Mouse (Mus musculus): Measurements from ENCODE around the gene Cd6. TPM values are rescaled to one million over a fixed set of nuclear protein-coding genes. Genes with fewer than 3 reads are reported as not detected.

Cd6 gene
- polyA plus RNA-seq, 1 experiment from 2014 or later = 0.19 TPM

DNA sequence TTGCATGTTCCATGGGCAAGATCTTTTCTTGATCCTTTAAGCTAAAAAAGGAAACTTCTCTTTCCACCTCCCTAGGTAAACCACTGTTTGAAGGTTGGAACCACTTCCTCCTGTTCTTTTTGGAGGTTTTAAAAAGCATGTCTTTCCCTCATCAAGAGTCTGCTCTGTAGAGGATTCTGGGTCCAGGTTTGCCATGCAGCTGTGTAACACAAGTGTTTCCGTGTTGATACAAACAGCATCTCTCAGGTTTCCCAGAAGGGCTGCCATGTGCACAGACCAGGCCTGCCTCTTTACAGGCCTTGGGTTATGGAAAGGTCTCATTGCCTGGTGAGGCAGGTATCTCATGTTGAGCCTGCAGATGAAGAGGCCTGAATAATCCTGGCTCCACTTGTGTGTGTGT, 78.3 kb downstream of the Cd6 start:
- H3K4me1 ChIP-seq = peaks cover 5% of the 10 kb centered on the region; the same call in 1 of the 2 replicates
- H3K27me3 ChIP-seq (replicated peaks) = no peaks in the 10 kb centered on the region
- 81% methylated on average over 1 of the region's 1 CpGs for WGBS
- H3K36me3 ChIP-seq (replicated peaks) = no peaks in the 10 kb centered on the region
- no peak overlapping the region for H3K9ac ChIP-seq
- no peak overlapping the region for H3K27ac ChIP-seq
- no peaks in the 10 kb centered on the region for H3K9me3 ChIP-seq
- ATAC-seq (replicated peaks) = no peak
- H3K4me2 ChIP-seq = no peak overlapping the region
- no peak overlapping the region for H3K4me3 ChIP-seq

DNA sequence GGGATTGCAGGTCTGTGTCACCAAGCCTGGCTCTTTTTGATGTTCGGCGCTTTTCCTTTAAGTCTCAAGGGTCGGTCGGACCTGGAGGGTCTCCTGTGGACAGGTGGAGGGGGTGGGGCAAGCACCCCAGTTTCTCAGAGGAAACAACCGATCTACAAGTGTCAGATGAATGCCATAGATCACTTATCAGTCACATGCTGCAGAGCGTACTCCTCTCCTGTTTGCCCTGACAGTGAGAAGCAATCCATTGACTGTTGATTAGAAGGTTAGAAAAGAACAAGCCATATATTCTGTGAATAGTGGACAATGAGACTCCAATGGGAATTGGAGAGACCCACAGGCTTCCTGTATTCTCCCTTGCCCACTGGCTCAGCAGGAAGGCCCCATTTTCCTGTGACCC, 79.7 kb downstream of the Cd6 start:
- 95% methylated on average over 6 of the region's 6 CpGs for WGBS
- H3K4me3 ChIP-seq = no peak overlapping the region
- H3K4me2 ChIP-seq = no peak overlapping the region
- H3K9me3 ChIP-seq = no peaks in the 10 kb centered on the region
- no peak for ATAC-seq (replicated peaks)
- no peaks in the 10 kb centered on the region for H3K36me3 ChIP-seq (replicated peaks)
- H3K9ac ChIP-seq = no peak overlapping the region
- no peaks in the 10 kb centered on the region for H3K27me3 ChIP-seq (replicated peaks)
- peaks cover 5% of the 10 kb centered on the region; the same call in 1 of the 2 replicates for H3K4me1 ChIP-seq
- no peak overlapping the region for H3K27ac ChIP-seq

DNA sequence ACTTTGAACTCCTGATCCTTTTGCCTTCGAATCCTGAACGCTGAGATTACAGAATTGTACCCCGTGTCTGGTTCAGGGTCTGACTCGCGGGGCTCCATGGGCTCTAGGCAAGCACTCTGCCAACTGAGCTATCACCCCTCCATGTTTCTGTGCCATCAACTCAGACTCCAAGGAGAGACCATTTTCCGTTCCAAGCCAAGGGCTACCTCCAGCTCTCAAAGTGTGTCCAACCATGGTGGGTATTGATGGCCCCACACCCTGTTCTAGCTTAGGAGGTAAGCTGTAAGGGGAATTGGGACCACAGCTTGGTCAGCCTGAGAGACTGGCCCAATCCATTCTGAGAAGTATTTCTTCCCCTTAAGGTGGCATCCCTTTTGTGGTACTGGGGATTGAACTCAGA, 80.6 kb downstream of the Cd6 start:
- no peaks in the 10 kb centered on the region for H3K9me3 ChIP-seq
- H3K36me3 ChIP-seq (replicated peaks) = no peaks in the 10 kb centered on the region
- no peak overlapping the region for H3K9ac ChIP-seq
- H3K27me3 ChIP-seq (replicated peaks) = no peaks in the 10 kb centered on the region
- peaks cover 5% of the 10 kb centered on the region; the same call in 1 of the 2 replicates for H3K4me1 ChIP-seq
- ATAC-seq (replicated peaks) = no peak
- H3K27ac ChIP-seq = no peak overlapping the region
- no peak overlapping the region for H3K4me2 ChIP-seq
- H3K4me3 ChIP-seq = no peak overlapping the region
- 87% methylated on average over 6 of the region's 6 CpGs for WGBS

- 50% methylated on average over 11 of the region's 11 CpGs for WGBS
- Histone ChIP-seq H3K27me3 (replicated peaks) (no peaks in the 10 kb centered on the region), H3K4me3 (no peak overlapping the region), H3K27ac (no peak overlapping the region), H3K9ac (no peak overlapping the region), H3K9me3 (no peaks in the 10 kb centered on the region), H3K4me2 (no peak overlapping the region), H3K36me3 (replicated peaks) (no peaks in the 10 kb centered on the region), H3K4me1 (peaks cover 5% of the 10 kb centered on the region; the same call in 1 of the 2 replicates)
- no peak for ATAC-seq (replicated peaks)
These were observed 81.3 kb downstream of the Cd6 start for GRCm38 (mm10) chr19:10748401-10749102.

- no peak for ATAC-seq (replicated peaks)
- no peaks in the 10 kb centered on the region for H3K36me3 ChIP-seq (replicated peaks)
- H3K9me3 ChIP-seq = no peaks in the 10 kb centered on the region
- H3K4me3 ChIP-seq = no peak overlapping the region
- 87% methylated on average over 6 of the region's 6 CpGs for WGBS
- H3K4me1 ChIP-seq = peaks cover 5% of the 10 kb centered on the region; the same call in 1 of the 2 replicates
- no peak overlapping the region for H3K27ac ChIP-seq
- H3K27me3 ChIP-seq (replicated peaks) = no peaks in the 10 kb centered on the region
- no peak overlapping the region for H3K9ac ChIP-seq
- H3K4me2 ChIP-seq = no peak overlapping the region
These were observed 82.1 kb downstream of the Cd6 start for GRCm38 (mm10) chr19:10747718-10748117.

- Histone ChIP-seq H3K4me2 (no peak overlapping the region), H3K27me3 (replicated peaks) (no peaks in the 10 kb centered on the region), H3K4me1 (peaks cover 5% of the 10 kb centered on the region; the same call in 1 of the 2 replicates), H3K27ac (no peak overlapping the region), H3K36me3 (replicated peaks) (no peaks in the 10 kb centered on the region), H3K9me3 (no peaks in the 10 kb centered on the region), H3K9ac (no peak overlapping the region), H3K4me3 (no peak overlapping the region)
- 87% methylated on average over 7 of the region's 7 CpGs for WGBS
- ATAC-seq (replicated peaks) = no peak
These were observed 82.7 kb downstream of the Cd6 start for GRCm38 (mm10) chr19:10747182-10747581.

GRCm38 (mm10) chr19:10742565-10742964, 87.3 kb downstream of the Cd6 start:
- no peaks in the 10 kb centered on the region for H3K9me3 ChIP-seq
- no peaks in the 10 kb centered on the region for H3K36me3 ChIP-seq (replicated peaks)
- no peak overlapping the region for H3K4me3 ChIP-seq
- no peaks in the 10 kb centered on the region for H3K4me1 ChIP-seq
- H3K9ac ChIP-seq = no peak overlapping the region
- ATAC-seq (replicated peaks) = no peak
- no peaks in the 10 kb centered on the region for H3K27me3 ChIP-seq (replicated peaks)
- H3K4me2 ChIP-seq = no peak overlapping the region
- 77% methylated on average over 3 of the region's 3 CpGs for WGBS
- no peak overlapping the region for H3K27ac ChIP-seq

DNA sequence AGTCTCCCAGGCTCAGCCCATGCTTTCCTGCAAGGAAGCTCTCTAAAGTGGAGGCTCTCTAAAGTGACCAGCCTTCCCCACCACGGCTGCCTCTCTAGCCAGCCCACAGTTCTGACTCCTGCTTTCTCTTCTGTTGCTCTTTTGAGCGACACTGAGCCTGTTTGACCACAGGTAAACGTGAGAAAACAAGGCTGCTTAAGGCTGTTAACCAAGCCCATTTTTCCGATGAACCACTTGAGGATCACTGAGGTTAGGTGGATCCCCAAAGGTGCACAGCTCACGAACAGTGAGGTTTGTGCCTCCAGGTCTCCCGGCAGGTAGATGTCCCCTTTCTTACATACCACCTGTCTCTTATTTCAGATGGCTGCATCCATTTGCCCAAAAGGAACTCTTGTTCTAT, 87.7 kb downstream of the Cd6 start:
- H3K4me1 ChIP-seq = no peaks in the 10 kb centered on the region
- no peaks in the 10 kb centered on the region for H3K36me3 ChIP-seq (replicated peaks)
- H3K4me3 ChIP-seq = no peak overlapping the region
- ATAC-seq (replicated peaks) = no peak
- H3K9ac ChIP-seq = no peak overlapping the region
- H3K4me2 ChIP-seq = no peak overlapping the region
- H3K9me3 ChIP-seq = no peaks in the 10 kb centered on the region
- no peak overlapping the region for H3K27ac ChIP-seq
- 87% methylated on average over 6 of the region's 6 CpGs for WGBS
- no peaks in the 10 kb centered on the region for H3K27me3 ChIP-seq (replicated peaks)

DNA sequence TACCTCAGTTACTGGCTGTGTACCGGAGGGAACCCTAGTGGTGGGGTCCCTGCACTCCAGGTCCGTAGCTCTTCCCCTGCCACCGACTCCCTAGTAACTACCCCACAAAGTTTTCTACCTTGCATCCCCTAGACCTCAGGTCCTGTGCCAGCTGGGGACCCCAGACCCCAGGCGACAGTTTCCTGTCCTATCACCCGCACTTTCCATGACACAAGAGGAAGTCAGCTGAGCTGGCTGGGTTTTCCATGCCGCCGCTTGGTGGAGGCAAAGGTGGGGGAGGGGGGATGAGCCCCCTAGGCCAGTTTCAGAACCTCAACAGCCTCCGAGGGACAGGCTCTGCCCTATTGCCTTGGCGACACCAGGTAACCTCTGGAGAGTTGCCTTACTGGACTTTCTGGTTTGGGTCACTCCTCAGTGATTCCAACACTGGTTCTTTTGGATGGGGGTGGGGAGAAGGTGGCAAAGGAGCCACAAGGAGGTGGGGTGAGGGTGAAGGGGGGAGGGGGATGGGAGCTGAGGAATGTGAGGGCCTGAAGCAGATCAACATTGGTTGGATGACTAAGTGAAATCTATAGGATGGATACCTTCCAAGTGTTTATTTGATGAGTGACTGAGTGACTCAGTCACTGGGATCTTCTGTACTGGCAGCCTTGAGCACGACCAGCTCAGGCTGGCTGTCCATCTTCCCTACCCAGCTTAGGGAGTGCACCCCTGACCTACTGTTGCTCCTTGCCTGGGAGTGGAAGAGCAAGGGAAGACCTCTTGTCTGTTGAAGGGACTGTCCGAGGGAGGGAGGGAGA, 89.0 kb downstream of the Cd6 start:
- Histone ChIP-seq H3K36me3 (replicated peaks) (no peaks in the 10 kb centered on the region), H3K9ac (no peak overlapping the region), H3K27me3 (replicated peaks) (no peaks in the 10 kb centered on the region), H3K9me3 (no peaks in the 10 kb centered on the region), H3K27ac (no peak overlapping the region), H3K4me2 (no peak overlapping the region), H3K4me3 (no peak overlapping the region), H3K4me1 (no peaks in the 10 kb centered on the region)
- ATAC-seq (replicated peaks) = no peak
- WGBS = 51% methylated on average over 11 of the region's 11 CpGs

DNA sequence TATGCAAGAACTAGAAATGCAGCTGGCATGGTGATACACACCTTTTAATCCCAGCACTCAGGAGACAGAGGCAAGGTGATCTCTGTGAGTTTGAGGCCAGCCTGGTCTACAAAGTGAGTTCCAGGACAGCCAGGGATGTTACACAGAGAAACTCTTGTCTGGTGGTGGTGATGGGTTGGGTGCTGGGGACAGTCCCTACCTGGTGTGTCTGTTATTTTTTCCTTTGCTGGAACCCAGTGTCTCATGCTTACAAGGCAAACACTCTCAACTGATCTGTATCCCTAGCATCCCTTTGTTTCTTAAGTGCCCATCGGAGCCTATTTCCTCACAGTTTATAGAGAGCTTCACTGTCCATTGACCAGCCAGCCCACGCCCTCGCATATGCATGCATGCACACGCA, 89.9 kb downstream of the Cd6 start:
- 97% methylated on average over 4 of the region's 4 CpGs for WGBS
- Histone ChIP-seq H3K9me3 (no peaks in the 10 kb centered on the region), H3K36me3 (replicated peaks) (no peaks in the 10 kb centered on the region), H3K27ac (no peak overlapping the region), H3K4me2 (no peak overlapping the region), H3K4me1 (no peaks in the 10 kb centered on the region), H3K27me3 (replicated peaks) (no peaks in the 10 kb centered on the region), H3K4me3 (no peak overlapping the region), H3K9ac (no peak overlapping the region)
- ATAC-seq (replicated peaks) = no peak
